Mouse (Mus musculus) gonadal fat pad, adult 2 months (tissue): Measurements from ENCODE around the gene Prkcq. TPM values are rescaled to one million over a fixed set of nuclear protein-coding genes. Genes with fewer than 3 reads are reported as not detected.
A peak's percentile ranks its signal among the peaks of the same experiment; 100 is the strongest.
"Not testable (repeated sequence)": the region's sequence is repeated elsewhere in the genome, so short reads cannot be mapped to it uniquely, and the experiment has no call there.

ENCODE experiments used
- DNase-seq: peaks from one replicate; pipeline ENCODE4 v3.0.0-alpha.2; 2012; ENCODE audit warnings: low read depth
- polyA plus RNA-seq: library from polyadenylated mRNA; depleted of rRNA; stranded (reverse); fragments of >200 nt; gene quantifications from 2 replicates; pipeline ENCODE4 v1.2.3, GENCODE M21; 2012

Prkcq gene
- polyA plus RNA-seq, 1 experiment = 1.6 TPM

- peak; percentile 54 for DNase-seq
These were observed 119.9 kb downstream of the Prkcq start for GRCm38 (mm10) chr2:11291570-11292405.

GRCm38 (mm10) chr2:11293144-11293543 lies 121.2 kb downstream of the Prkcq start:
- peak; percentile 70 for DNase-seq

DNA sequence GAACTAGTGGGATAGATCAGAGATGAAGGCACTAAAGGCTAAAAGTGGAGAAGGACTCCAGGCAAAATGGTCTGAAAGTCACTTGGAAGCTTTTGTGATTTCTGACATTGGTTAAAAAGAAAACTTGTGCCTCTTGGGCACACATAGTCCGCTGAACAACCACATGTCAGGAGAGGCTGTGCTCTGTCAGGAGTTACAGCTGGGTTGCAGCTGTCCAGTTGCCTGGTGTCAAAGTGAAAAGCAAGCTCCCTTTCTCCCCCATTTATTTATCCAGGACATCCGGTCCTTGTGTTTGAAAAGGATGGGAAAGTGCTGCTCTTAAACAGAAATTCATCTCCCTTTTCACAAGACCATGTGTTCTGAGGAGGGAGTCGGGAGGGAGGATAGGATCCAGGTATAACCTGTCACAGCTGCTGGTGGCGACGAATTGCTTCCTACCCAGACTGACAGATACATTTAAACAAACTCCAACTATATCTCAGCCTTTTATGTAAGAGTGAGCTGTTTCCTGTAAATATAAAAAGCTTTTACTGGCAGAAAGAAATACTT lies 122.8 kb downstream of the Prkcq start:
- no peak for DNase-seq

GRCm38 (mm10) chr2:11298811-11299210 lies 126.9 kb downstream of the Prkcq start:
- DNase-seq = peak; percentile 85

DNA sequence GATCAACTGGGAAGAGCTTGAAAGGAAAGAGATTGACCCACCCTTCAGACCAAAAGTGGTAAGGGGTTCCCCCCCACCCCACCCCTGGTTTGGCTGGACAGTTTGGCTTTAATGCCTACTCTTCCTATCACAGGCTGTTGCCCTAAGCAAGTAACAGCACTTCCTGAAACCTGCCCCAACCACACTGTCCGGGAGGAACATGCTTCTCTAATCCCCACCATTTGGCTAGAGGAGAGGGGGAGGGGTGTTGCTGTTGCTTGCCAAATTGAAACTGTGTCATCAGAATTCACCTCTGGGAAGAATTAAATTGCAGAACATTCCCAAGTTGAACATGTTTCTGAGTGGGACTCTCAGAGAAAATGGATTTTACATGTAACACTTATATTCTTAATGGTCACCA lies 127.5 kb downstream of the Prkcq start:
- DNase-seq = peak; percentile 51

DNA sequence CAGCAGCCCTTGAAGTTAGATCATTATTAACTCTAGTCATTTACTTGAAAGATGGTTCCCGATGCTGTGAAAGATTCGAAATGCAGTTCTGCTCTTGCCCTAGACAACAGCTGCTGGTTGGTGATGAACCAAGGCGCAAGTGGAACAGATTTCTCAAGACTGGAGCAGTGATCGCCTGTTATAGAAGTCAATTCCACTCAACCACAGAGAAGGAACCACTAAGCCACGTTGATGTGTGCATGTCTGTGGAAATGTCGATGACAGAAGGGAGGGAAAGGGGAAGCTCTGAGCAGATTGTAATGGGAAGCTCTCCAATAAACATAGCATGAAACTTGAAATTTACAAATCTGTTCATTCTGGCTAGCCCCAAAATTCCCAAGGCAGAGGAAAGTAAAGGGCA lies 128.5 kb downstream of the Prkcq start:
- no peak for DNase-seq

DNA sequence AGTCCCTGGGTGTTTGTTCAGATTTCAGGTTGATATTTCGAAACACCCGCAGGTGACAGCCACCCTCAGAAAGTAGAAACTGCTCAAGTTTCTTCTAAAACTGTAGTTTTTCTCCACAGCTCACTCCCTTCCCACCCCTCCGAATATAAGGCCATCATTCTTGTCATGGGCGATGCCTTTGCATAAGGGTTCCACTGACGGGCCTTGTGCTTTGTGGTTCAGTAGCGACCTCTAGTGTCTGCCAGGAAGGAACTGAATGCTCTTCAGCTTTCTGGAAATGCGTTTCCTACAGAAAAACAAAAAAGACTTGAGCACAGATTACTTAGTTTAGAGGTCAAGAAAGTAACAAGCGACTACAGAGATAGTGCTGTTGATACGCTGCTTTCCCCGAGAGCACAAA lies 148.3 kb downstream of the Prkcq start:
- DNase-seq = no peak

GRCm38 (mm10) chr2:11322396-11322795 lies 150.5 kb downstream of the Prkcq start:
- no peak for DNase-seq

GRCm38 (mm10) chr2:11327280-11327679 lies 155.4 kb downstream of the Prkcq start:
- no peak for DNase-seq

DNA sequence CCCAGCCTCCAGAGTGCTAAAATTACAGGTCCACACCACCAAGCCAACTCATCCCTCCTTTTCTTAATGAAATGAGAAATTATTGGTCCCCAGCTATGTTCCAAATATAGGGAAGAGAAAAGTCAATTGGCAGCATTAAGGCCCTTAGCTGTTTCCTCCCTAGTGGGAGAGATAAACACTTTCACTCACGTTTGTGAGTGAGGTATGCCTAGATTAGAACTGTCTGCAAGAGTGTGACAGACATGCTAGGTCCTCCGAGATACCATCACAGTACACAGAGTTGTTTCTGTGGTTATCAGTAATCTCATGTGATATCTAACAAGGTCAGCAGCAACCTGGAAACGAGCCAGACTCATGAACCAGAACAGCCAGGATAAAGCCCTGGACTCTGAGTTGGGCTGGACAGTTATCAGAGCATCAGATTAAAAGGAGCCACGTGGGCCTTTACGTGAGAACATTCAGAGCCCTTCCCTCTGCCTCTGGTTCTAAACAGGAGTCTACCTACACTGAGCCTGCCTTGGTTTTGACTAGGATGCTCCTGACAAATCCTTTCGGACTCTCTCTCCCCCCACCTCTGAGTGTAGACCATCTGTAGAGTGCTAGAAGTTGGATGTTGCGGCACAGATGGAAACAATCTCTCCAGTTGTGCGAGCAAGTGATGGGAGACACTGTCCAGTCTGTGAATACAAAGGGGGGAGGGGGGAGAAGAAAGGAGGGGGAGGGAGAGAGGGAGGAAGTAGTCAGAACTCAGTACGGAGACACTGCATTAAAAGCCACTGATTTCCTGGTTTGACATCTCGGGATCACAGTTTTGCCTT lies 157.7 kb downstream of the Prkcq start:
- DNase-seq = no peak

DNA sequence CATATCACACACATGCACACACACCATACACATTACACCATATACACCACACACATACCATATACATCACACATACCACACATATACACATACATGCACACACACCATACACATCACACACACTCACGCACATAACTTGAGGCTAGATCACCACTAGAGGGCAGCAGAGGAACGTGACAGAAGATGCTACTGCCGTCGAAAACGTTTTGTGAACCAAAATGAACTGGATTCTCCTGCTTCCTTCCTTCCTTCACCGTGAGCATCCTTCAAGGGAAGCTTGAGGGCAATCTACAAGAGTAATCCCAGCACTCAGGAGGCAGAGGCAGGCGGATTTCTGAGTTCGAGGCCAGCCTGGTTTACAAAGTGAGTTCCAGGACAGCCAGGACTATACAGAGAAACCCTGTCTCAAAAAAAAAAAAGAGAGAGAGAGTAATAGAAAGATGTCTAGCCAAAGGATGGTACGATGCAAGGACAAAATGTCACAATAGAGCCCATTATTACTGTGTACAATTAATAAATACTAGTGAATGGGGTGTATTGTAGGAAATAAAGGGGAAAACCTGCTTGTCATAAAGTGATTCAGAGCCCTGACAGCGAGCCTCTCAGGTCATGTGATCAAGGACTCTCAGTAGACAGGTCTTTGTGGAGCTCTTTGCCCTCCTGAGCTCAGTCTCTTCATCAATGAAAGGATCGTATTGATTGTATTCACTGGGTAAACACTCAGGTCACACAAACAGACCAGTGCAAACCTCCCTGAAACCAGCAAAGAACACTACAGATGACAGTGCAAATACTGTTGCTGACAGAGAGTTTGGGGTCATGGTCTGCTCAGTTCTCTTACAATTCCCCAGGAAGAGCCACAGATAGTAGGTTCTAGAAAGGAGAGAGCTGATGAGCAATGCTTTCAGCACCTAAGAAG lies 159.9 kb downstream of the Prkcq start:
- no peak for DNase-seq

DNA sequence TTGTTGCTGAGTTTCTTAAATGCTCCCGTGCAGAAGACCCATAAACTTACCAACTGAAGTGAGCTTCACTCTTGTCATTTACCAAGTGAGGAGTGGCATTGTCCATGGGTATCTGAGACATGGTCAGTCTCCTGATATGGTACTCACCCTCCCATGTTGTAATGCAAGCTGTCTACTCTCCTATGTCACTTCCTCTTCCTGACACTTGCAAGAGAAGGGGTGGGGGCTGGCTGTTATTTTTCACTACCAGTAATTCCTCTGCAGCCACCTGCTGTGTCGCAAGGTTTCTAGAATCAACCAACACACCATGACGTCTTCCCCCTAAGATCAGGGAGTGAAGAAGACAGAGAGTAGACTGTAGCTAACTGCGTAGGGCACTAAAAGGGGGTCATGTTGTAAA lies 160.6 kb downstream of the Prkcq start:
- no peak for DNase-seq

DNA sequence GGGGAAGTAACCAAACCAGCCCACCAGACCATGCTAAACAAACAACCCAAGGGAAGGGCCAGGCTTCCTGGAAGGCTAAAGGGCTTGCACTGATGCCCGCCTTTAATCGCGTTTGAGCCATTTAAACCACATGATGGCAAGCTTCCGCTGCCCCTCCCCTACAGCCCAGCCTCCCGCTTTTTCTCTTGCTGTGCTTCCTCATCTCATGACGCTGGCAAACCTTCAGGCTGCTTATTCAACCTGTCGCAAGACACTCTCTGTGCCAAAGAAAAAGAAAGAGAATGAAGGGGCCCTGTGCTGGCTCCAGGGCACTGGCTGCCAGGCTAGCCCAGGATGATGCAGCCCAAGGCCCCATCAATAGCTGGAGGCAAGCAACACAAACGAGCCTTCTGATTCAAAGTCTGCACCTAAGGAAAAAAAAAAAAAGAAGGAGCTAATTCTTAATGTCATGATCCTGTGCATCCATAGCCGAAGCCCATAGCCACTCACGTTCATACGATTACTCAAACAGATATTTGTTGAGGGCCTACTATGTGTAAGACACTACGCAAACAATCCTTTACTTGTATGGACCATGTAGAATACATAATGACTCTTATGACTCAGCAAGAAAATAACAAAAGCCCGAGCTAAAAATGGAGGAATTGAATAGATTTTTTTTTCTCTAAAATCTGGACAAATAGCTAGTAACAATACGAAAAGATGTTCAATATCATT lies 161.6 kb downstream of the Prkcq start:
- no peak for DNase-seq

DNA sequence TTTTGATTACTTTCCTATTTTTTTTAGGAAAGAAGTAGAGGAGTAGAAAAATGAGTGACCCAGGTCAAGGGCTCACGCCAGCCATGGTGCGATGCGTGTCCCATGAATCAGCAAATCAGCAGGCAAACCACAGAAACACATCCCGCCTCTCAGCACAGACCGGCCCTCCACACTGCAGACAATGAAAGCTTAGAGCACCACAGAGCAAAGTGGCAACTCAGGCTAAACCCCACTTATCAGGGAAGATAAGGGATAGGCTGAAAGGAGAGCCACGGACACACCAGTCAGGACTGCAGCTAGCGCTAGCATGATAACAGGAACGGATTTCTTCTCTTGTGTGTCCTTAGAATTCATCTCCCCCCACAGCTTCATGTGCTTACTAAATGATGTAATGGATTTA lies 164.4 kb downstream of the Prkcq start:
- no peak for DNase-seq

DNA sequence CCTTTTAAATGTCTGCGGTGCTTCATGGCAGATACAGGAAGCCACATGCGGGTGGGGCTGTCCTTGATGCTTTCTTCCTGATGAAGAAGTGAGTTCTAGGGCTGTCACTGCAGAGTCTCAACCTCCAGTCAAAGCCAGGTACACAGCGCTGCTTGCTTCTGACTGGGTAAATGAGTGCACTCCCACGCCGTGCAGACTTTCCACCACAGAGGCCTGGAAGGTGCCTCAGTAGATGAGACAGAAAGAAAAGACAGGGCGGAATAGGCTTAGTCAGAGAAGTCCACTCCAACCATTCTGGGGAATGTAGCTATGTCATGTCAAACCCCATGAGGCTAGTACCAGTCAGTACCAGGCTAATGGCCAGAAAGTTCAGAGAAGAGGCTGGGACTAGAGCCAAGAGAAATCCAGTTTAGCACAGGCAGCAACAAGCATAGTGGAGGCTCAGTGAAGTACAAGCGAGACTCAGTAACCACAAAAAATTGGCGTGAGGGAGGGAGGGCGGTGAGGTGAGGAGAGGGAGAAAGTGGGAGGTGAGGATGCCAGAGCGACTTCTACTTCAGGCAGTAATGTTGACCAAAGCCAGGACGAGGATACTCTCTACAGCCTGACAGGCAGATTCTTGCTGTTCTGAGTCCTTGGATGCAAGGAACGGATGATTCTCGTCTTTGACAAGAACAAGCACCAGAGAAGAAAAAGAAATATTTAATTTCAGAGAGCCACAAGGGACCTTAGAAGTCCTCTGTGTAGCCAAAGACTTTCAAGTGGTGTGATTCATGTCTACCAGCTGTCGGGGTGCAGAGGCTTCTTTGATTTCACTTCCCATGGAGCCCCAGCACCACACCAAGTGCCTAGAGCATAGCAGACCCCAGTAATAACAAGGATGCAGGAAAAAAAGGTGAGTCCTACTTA lies 167.3 kb downstream of the Prkcq start:
- no peak for DNase-seq

GRCm38 (mm10) chr2:11344691-11345090 lies 172.8 kb downstream of the Prkcq start:
- DNase-seq = no peak

- not testable (repeated sequence) for DNase-seq
These were observed 174.5 kb downstream of the Prkcq start for GRCm38 (mm10) chr2:11346419-11346818.

DNA sequence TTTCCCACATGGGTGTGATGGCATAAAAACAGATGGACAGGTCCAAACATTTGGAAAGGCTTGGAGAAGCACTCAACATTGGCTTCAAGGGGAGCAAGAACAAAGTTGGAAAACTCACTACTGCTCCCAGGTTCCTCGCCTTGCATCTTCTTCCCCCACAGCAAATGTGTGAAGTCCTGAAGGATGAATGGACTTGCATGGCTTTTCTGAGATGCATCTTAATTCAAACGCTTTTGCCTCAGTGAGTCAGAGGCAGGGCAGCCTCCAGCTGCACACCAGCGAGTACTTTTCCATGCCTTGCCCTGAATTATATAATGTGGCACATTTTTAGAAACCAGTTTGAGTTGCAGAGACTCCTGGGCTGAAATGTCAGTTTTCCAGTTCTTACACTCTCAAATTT lies 175.9 kb downstream of the Prkcq start:
- no peak for DNase-seq
